Mouse (Mus musculus): ENCODE results near the gene Rgs10.
A peak's percentile ranks its signal among the peaks of the same experiment; 100 is the strongest.

Gene Rgs10

DNA sequence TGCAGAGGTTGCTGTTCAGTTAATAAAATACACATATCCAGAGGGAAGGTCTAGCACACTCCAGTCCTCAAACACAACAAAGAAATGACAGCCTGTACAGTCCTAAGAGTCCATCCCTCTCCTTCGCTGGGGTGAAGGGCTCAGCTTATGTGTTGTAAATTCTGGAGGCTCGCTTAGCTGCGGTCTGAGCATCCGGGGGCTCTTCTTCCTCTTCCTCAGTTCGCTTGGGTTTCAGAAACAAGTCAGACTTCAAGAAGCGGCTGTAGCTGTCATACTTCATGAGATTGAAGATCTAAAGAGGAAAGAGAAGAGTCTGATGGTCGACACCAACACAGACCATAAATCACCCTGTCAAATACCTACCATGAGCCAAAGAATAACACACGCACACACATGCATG is 44.8 kb downstream of the Rgs10 start:
- no peak for DNase-seq (ENCODE audit: low spot score)

GRCm38 (mm10) chr7:128372331-128372730 is 46.2 kb downstream of the Rgs10 start:
- DNase-seq (ENCODE audit: low spot score): no peak

DNA sequence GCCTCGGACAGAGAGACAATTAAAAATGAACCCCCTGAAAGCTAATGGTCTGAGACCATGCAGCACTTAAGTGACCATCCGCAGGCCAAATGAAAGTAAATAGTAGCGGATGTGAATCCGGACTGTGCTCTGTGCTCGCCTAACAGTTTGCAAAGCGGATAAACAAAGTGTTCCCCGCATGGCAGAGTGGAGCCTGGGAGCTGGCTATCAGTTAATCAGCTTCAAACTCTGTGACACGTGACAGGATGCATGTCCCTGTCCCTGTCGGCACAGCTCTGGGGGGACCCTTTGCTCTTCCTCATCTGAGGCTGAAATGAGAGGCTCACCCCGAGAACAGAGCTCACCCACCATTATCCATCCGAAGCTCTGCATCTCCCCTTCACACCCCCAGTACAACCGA is 49.2 kb downstream of the Rgs10 start:
- DNase-seq (ENCODE audit: low spot score): no peak

GRCm38 (mm10) chr7:128368828-128369227 is 49.7 kb downstream of the Rgs10 start:
- no peak for DNase-seq (ENCODE audit: low spot score)

DNA sequence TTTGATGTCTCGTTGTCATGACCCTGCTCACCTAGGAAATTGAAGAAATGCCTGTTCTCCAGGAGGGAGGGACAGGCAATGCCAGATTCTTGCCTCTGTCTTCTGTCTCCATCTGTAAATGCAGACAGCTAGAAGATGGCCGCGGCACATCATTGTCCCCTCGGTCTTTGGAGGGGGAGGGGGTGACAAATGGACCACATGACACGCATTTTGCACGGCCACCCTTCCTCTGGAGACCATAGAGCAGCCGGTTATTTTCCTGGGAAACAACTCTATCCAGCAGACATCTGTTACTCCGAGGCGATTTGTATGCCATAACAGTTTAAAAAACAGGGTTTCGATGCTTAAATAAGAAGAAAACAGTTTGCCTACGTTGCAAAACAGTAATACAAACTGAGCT is 51.9 kb downstream of the Rgs10 start:
- no peak for DNase-seq (ENCODE audit: low spot score)

DNA sequence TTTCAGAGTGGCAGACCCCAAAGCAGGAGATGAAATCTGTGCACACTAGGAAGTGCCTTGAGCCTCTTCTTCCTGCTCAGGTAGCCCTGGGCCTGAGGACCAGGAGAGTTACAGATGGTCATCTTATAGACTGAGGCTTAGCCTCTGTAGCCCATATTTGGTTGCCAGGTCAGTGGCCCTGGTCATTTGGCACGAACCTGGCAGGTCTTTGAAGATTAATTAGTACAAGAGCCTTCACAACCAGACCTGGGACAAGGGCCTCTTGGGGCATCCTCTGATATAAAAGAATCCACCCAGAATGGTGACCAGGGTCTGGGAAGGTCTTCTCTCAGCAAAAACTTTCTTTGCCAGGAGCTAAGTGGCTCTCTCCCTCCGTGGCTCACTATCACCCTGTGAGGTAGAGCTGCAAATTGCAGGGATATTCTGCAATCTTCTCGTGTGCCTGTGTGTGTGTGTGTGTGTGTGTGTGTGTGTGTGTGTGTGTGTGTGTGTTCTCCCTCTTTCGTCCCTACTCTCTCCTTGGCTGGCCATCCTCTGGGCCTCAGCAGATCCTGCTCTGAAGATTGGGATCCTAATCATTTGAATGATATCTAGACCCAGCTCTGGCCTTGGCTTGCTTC is 53.4 kb downstream of the Rgs10 start:
- DNase-seq (ENCODE audit: low spot score): peak; percentile 33

DNA sequence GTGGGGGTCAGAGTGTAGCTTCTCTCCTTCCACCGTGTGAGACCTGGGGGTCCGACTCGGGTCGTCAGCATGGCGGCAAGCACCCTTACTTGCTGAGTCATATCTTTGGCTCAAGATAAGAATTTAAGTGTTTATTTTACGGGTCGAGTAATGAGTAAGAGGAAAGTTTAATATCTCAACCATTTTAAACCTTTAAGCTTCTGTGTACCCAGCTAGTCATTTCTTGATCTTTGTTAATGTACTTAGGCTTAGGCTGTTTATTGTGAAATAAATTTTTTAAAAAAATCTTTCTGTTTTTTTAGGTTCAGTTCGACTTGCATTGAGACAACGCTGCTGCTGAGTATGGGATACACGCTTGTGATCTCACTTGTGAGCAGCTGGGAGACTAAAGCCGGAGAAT is 54.0 kb downstream of the Rgs10 start:
- DNase-seq (ENCODE audit: low spot score): no peak

DNA sequence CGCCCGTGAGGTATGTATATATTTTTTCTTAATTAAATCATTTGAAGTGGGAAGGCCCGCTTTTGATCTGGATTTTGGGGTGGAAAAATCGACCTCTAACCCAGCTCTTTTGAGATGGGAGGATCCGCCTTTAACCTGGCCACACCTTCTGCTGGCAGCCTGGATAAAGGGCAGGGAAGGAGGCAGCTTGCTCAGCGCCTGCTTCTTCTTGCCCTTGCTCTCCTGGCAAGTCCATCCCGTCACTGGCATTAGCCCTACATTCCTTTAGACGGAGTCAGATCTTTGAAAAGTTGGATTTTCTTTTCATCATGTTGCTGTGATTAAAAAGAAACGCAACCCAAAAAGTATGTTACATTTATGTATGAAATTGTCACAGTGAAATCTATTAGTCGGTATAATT is 54.8 kb downstream of the Rgs10 start:
- no peak for DNase-seq (ENCODE audit: low spot score)

- no peak for DNase-seq (ENCODE audit: low spot score)
Observed at GRCm38 (mm10) chr7:128362916-128363315, 55.6 kb downstream of the Rgs10 start.

GRCm38 (mm10) chr7:128359741-128360140 is 58.8 kb downstream of the Rgs10 start:
- no peak for DNase-seq (ENCODE audit: low spot score)

- DNase-seq (ENCODE audit: low spot score): no peak
Observed at GRCm38 (mm10) chr7:128359164-128359563, 59.4 kb downstream of the Rgs10 start.

- no peak for DNase-seq (ENCODE audit: low spot score)
Observed at GRCm38 (mm10) chr7:128358741-128359140, 59.8 kb downstream of the Rgs10 start.

DNA sequence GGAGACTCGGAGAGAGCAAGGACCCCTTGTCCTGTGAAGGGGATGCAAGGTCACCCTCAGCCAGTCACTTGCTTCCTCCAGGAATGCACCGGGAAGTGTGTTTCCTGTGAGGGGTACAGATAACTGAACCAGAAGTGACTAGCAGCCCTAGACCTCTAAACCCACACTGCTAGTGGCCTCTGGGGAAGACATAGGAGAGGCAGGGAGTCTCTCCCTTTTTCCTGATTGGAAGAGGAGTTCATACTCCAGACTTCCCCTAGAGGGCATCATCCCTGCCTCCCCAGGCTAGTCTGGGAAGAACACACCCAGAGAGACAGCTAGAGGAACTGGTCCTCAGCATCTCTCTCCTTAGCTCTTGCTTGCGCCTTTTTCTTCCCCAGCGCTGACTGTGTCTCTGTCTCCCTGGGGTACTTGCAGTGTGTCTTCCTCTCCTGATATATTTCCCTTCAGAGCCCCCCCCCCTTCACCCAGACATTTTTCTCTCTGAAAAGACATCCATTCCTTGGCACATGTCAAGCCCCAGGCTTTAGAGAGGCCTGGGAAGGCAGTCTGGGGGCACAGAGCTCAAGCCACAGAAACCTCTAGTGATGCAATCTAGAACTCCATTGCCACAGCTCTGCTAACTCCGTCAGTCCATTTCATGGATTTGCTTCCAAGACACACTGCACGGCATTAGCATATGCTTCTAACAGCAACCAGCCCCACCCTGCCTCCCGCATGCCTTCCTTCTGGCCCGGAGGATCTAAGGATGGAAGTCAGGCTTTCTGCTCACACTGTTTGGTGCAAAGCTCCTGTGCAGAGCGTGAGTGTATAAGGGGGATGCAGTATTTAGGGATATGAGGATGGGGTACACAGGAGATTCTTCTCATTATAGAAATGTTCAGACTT is 61.4 kb downstream of the Rgs10 start:
- peak; percentile 63 for DNase-seq (ENCODE audit: low spot score)

- no peak for DNase-seq (ENCODE audit: low spot score)
Observed at GRCm38 (mm10) chr7:128355463-128355862, 63.1 kb downstream of the Rgs10 start.

DNA sequence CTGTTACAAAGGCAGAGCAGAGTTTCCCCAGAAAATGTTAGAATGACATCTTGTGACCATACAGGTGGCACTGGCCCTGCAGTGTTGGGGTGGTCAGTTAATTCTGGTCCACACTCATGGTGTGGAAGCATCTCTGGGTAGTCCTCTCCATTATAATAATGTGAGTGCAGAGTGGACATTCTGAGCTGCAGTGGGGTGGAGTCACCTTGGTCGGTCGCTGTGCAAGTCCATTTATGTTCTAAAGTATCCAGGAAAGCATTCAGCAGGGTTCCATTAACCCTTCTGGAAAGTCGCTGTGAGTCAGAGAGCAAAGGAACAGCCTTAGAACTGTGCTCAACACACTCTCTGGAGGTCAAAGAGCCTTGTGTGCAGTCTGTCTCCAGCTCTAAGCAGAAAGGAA is 65.8 kb downstream of the Rgs10 start:
- no peak for DNase-seq (ENCODE audit: low spot score)

DNA sequence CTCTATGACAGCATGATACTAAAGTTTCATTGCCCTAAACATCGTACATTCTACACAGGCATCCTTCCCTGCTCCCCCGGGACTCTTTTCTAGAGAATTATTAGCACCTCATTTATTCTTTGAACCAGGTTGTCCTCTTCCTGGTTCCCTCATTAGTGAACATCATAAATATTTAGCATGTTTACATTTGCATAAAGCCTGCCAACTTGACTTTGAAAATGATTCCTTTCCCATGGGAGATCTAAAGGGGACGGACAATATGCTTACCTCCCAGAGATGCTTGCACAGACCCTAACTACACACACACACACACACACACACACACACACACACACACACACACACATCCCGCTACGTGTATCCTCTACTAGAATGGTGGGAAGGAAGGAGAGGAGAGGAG is 67.4 kb downstream of the Rgs10 start:
- no peak for DNase-seq (ENCODE audit: low spot score)

GRCm38 (mm10) chr7:128350316-128350715 is 68.2 kb downstream of the Rgs10 start:
- DNase-seq (ENCODE audit: low spot score): no peak

GRCm38 (mm10) chr7:128349751-128350150 is 68.8 kb downstream of the Rgs10 start:
- no peak for DNase-seq (ENCODE audit: low spot score)

- peak; percentile 31 for DNase-seq (ENCODE audit: low spot score)
Observed at GRCm38 (mm10) chr7:128348608-128349007, 70.0 kb downstream of the Rgs10 start.

DNA sequence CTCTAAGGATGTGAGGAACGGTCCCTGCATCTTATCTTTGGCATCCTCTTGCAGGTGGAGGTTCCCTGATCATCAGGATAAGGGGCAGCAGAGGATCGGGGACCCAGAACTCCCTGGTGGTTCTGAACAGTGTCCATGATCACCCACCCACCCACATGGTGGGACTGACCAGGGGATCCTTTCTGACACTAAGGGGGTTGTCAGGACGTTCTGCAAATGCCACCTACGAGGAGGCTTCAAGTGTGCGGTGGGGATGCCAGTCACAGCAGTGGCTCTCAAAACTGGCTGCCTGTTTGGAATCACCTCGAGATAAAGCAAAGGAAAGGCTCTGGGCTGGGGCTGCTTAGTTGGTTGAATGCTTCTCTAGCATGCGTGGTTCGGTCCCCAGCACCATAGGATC is 71.6 kb downstream of the Rgs10 start:
- DNase-seq (ENCODE audit: low spot score): no peak

DNA sequence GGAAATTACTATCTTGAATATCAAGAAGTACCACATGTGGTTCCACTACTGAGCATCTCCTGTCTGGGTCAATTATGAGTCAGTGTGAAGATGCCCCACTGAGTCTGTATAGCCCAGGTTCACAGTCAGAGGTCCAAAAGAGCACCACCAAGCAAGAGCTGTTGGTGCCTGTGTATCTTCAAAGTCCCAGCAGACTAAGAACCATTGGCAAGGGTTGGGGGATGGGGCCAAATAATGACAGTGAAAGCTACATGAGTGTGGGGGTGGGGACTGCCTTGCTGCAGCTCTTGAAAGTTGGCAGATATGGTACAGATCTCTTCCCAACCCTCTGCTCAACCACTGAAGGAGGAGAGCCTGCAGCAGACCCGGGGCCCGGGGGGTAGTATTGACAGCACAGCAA is 72.0 kb downstream of the Rgs10 start:
- no peak for DNase-seq (ENCODE audit: low spot score)

- no peak for DNase-seq (ENCODE audit: low spot score)
Observed at GRCm38 (mm10) chr7:128345691-128346090, 72.9 kb downstream of the Rgs10 start.

DNA sequence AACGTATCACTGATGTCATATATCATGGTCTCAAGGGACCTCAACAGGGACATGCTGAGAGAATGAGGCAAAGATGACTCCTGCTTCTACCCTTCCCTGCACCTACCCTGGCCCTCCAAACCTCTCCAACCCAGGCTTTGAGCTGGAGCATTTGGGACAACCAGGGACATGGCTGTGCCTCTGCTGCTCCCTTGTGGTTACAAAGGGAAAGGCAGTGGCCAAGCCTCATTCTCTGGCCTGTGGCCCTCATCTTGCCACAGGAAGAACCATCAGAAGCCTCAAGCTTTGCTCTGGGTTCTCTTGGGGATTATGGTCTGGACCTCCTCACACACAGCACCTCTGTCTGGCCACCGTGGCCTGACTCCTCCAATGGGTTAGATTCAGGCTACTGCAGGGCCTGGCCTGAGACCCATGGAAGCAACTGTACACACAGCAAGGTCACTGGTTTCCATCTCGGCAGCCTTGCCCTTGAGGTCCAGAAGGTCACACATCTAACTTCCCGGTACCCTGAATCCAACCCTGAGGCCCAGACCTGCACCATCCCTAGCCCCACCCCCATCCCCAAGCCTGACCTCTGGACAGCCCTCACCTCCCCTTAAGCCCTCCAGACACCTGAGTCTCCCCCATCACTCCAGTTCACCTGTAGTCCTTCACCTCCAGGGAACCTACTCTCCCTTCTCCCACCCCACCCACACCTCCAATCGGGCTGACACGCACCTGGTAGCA is 73.5 kb downstream of the Rgs10 start:
- DNase-seq (ENCODE audit: low spot score): peak; percentile 84

Measured in retina, embryonic 14.5 days (tissue).